Mouse (Mus musculus): ENCODE data around the gene Stk32c.

- no peak for TF ChIP-seq CTCF (IDR thresholded peaks at IDR 0.05; ENCODE audit: low read depth)
- TF ChIP-seq EP300 (IDR thresholded peaks at IDR 0.05; ENCODE audit: low read depth): no peak
Observed at GRCm38 (mm10) chr7:139224725-139225124, 11.6 kb upstream of the Stk32c start.
